Mouse (Mus musculus): ENCODE data around the gene Sash1.

Sash1 gene

DNA sequence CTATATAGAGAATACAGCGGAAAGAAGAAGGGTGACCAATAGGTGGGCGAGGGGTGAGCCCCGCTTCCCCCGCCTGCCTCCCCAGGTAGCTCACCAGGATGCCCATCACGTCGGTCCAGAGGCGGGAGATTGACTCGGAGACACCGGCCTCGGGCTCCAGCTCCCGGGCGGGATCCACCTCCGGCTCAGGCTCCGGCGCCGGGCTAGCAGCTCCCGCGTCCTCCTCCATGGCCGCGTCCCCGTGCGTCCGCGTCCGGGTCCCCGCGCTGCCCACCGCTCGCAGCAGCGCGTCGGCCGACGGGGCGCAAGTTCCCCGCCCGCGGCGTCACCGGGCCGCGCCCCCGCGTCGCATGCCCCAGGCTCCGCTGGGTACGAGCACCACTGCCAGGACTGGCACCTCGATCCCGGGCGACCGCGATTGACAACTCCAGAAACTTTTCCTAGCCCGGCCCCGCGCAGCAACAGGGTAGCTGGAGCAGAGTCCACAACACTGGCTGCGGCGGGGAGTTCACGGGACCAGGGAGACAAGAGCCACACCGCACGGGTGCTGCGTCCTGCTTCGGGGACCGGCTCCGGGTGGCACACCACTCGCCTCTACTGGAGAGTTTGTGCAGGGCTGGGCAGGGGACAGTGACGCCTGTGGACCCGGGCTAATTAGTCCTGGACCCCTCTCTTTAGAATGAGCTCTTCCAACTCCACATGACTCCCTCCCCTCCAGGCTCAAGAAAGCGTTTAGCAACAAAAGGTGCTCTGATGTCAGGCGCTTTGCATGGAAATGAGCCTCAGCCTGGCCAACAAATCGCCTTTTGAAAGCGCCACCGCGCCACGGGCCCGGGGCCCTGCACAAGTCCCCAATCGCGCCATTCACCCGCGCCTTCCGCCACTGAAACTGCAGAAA is at the start of gene Sash1:
Gene Sash1, minus strand, starts transcription at position 441 of the 898 bp plus-strand sequence.
- DNase-seq: peak; percentile 88 to 94

DNA sequence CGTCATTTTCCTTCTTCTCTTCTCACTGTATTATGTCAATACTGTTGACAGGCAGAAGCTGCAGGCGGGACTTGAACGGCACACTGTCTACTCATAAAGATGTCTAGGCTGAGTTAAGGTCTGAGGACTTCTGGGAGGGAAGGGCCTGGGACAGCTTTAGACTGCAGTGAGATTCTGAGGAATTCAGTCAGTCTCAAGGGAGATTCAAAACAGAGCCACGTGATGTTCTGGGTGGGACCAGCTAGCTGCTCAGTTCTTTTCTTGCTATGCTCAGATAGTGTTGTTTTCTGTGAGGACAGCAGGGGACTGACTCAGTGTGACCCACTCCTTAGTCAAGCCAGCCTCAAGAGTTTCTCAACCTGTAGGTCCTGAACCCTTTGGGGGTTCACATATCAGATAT is 49.7 kb upstream of the Sash1 start:
- peak; percentile 27 to 49 for DNase-seq

DNA sequence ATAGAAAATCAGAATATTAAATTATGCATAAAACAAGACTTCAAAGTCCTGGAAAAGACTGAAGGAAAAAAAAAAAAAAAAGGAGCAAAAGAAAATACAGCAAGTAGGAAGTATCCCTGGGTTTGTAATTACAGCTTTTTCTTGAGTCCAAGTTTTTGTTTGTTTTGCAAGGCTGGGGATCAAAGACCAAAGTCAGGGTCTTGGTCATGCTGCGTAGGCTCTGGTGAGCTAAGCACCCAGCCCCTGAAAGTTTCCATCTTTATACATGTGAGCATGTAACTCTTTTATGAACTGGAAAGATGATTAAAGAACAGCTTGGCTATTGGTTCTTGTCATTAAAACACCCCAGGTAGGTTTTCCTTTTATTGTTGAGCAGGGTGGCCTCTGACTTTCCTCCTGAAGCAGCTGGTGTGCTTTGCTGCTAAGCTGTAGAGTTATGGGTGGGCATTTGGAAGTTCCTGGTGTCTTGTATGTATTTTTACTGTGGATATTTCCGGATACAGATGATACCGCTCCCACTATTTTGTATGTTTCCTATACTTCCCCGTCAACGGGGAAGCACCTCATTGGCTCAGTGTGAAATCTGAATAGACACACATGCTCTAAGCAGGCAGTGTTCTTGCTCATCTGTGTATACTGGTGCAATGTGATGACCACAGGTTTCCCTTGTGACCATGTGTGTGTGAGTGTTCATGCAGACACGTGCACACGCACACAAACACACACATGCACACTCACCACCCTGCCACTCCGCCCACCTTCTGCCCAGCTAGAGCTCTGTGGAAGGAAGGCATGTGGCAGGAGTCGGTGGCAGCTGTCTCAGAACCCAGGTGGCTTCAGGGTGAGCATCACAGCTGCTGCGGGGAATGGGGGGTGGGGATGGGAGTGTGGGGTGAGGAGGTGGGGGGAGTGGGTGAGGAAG is 47.8 kb upstream of the Sash1 start:
- no peak for DNase-seq

DNA sequence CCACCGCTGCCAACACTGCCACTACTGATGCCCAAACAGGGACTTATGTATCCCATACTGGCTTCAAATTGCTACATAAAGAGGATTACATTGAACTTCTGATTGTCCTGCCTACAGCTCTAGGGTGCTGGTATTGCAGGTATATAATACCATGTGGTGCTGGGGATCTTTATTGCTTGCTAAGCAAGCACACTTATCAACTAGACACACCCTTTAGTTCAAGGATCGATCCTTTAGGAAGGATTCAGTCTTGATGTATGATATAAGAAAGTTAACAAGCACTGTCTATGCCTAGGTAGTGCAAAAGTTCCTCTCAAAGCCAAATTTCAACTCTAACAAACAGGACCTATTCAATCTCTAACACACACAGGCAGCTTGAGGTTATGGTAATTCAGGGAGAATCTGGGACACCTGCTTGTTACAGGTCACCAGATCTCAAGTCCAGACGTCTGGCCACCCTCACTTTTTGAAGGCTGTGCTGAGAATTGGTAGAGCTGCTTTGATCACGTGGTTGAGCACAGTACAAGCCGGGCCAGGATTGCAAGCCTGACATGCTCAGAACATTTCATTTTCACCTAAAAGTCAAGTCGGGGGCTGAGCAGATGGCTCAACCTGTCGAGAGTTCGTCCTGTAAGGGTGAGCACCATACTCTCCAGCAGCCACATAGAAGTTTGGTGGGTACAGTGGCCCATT is 45.8 kb upstream of the Sash1 start:
- DNase-seq: no peak

DNA sequence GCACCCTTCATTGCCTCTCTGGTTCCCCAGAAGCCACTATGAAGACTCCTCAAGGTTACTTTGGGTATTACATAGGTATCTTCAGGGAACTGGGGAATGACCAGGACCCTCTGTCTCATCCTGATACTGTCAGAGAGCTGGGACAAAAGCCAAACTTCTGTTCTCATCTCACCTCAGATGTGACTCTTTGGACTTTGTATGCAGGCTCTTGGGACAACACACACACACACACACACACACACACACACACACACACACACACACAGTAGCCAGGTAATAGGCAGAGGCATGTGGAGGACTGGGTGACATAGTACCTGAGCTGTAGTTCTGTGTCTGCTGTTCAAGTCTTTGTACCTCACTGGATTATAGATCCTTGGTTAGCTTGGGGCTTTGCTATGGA is 44.8 kb upstream of the Sash1 start:
- no peak for DNase-seq

DNA sequence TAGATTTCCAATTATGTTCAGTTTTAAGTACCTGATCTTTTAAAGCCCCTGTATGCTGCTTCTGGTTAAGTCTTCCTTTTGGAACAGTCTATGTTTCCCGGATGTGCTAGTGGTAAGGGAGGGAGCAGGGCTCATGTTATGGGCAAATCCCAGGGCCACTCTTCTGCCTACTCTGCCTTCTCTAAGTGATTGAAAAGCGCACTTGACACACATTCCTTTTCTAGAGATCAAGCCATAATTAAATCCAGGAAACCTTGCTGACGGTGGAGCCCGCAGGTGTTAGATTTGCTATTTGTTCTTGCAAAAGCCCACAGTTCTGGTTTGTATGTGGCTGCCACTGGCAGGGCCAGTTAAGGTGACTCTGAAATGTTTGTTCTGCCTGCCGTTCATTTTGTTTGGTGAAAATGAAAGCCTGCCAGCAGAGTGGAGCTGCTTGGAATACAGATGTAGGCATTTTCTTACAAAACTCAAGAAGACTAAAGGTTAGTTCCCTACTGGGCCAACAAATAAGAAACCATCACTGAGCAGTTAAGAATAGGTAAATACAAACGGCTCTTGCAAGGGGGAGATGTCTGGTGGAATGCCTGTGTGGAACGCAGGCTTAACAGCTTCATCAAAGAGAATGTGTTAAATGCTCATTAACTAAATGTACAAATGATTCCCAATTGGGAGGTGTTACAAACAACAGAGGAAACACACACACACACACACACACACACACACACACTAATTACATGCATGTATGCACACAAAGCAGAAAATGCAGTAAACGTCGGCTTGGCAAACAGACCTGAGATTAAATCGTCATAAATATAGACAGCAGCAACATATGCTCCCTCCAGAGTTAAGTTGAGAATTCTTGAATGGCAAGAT is 43.1 kb upstream of the Sash1 start:
- no peak for DNase-seq

DNA sequence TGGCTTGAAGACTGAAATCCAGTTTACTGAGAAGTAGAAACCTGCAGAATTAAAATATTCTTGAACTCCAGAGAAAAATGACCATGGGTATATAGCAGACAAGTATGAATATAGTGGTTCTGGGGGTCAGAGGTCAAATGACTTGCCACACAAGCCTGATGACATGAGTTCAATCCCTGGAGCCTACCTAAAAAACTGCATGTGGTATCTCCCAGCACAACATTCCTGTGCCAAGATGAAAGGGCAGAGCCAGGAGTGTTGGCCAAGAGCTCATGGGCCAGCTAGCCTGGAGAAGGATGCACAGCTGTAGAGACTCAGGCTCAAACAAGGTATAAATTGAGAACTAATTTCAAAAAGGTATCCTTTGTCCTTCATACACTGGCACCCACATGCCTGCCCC is 42.4 kb upstream of the Sash1 start:
- DNase-seq: no peak

DNA sequence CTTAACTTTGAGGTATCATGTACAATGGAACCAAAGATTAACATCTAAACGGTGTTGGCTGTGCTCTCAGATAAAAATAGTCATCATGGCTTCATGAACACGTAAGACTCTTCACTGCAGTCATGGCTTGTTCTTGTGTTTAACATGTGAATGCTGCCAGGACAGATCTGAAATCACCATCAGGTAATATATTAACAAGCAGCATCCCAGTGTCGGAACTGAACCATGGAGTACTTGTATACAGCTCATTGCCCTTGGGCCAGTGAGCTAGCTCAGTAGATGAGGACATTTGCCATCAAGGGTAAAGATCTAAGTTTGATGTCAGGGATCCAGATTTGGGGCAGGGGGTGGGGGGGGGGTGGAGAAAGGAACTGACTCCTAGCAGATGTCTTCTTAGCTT is 41.0 kb upstream of the Sash1 start:
- DNase-seq: no peak

DNA sequence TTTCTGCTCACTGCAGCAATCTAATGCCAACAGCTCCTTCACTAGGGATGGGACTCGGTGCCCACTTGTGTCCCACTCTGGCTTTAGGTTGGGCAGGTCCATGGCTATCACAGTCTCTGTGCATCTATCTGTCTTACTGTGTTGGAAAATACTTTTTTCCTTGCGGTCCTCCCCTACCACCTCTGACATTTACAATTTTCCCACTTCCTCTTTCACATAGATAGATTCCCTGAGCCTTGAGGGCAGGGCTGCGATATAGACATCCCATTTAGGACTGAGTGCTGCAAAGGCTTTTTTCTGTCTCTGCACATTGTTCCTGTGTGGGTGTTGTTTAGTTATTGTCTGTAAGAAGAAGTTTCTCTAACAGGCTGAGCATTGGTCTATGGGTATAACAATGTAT is 40.4 kb upstream of the Sash1 start:
- DNase-seq: no peak

DNA sequence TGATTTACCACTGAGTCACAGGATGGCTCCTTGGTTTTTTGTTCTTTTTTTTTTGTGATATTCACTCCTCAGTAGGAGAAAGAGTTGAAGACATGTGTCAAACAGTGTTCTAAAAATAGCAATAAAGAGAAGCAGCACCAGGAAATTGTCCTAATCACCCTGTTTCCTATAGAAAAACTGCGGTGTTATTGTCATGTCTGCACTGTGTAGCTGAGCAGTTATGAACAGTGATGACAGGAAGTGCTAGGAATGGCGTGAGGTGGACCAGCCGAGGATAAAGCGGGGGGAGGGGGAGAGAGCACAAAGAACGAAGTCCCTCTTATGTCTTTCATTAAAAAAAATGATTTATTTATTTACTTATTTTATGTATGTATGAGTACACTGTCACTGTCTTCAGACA is 39.4 kb upstream of the Sash1 start:
- no peak for DNase-seq

DNA sequence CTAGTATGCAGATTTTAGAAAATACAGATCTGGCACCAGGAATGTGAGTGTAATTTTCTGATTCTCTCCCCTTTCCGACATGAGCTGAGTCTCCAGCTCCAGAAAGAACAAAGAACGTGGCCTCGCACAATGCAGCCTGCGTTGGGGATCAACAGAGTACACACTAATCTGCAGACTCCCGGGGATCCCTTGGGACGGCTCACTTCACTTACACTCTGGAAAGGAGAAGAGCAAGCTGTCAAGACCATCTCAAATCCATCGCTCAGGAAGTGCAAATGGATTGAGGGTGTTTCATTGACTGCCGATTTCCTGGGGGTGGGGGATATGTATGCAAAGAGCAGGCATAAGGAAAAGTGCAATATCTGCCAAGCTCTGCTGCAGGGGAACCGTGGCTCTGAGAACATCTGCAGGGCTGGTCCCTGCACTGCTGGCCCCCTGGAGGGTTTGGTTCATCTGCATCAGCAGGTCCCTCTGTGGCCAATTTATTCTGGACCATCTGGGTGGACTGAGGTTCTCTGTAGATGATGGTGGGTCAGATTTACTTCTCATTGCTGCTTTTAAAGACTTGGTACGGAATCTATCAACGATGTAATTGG is 35.3 kb upstream of the Sash1 start:
- DNase-seq: no peak

DNA sequence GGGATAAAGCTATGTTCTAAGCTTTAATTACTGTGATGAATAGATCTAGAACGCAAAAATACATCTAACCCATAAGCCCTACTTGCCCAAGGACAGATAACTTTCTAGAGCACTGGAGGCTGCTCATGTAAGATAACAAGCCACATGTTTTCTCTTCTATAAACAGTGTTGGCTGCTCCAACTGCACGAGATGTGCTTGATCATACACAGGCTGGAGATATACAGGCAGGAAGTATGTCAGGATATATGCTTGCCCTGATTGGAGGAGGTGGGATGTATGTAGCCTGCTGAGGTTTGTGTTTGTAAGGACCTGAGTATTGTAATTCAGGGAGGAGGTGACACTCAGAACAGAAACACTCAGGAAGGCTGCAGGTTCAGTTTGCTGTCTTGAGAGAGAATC is 31.9 kb upstream of the Sash1 start:
- no peak for DNase-seq

DNA sequence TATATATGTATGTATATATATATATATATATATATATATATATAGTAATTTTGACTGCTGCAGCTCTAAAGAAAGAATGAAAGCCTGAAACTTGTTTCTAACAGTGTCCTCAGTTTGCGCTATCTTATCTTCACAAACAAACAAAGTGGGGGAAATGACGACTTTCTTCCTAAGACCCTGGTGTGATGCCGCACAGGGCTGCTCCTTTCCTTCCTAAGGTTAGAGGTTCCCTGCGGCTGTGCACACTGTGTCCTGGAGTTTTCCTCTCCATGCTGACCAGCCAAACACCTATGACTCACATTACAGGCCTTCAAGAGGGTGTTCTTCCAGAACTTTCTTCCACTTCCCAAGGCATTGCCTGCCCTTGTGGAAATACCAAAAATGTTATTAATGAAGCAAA is 31.5 kb upstream of the Sash1 start:
- DNase-seq: no peak

DNA sequence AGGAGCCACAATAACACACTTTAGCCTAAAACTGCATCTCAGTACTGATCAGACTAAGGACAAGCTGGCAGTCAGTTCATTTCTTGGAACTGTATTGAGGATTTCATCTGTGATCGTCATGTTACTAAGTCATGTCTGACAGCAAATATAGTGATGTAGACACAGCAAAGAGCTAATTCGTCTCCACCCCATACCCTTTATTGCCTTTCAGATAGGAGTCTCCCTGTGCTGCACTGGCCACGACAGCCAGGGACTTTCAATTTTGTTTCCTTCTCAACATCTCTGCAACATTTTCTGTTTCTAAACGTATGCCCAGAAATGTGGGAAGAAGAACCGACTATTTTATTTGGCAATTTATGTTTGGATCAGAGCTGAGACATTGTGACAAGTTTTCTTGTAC is 29.9 kb upstream of the Sash1 start:
- no peak for DNase-seq

DNA sequence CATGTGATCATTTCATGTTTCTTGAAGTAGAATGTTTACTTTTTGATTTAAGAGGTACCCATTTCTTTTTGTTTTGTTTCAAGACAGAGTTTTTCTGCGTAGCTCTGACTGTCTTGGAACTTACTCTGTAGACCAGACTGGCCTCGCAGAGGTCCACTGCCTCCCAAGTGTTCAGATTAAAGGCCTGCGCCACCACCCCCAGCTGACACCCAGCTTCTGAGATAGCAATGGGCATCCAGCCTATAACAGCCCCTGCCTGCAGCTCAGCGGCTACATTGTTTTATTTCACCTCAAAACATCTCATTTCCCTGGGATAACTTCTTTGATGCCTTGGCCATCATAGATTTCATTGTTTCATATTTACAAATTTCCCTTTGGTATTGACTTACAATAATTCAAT is 28.0 kb upstream of the Sash1 start:
- no peak for DNase-seq

DNA sequence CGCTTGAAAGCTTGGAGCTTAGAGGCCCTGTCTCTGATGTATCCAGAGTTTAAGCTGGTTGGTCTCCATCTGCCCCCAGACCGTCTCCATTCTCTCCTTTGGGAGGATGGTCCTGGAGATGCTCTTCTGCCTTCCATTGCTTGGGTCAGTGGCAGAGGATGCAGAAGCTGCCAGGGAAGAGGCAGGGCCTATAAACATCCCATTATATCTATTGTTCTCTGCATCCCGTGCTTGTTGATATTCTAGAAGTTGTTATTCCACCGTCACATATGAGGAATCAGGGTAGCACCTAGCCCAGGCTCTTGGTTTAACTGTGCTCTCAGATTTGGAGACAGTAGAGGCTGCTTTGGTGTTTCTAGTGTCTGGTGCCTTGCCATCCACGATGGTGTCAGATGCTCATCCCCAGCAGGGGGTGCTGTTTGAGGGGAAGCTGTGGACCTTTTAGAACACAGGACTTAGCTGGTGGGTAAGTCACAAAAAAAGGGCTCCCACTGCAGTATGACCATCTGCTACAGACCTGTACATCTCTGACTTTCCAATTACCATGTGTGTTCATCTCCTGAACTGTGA is 26.9 kb upstream of the Sash1 start:
- peak; percentile 36 to 45 for DNase-seq

DNA sequence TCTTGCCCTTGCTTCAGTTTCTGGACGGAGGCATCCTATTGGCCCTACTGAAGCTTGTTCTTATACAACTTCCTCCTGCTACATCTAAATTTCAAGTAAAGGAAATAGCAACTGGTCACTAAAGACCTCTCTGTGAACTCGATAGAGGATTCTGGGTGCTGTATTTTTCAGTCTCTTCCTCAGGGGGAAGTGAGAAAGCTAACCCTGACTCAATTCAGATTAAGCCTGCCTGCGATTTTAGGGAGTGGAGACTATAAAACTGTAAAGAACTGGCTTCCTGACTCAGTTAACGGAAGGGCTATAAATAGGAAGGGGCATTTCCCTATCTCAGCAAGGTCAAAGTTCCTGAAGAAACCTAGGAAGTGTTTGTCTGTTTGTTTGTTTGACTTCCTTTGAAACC is 26.3 kb upstream of the Sash1 start:
- DNase-seq: no peak

DNA sequence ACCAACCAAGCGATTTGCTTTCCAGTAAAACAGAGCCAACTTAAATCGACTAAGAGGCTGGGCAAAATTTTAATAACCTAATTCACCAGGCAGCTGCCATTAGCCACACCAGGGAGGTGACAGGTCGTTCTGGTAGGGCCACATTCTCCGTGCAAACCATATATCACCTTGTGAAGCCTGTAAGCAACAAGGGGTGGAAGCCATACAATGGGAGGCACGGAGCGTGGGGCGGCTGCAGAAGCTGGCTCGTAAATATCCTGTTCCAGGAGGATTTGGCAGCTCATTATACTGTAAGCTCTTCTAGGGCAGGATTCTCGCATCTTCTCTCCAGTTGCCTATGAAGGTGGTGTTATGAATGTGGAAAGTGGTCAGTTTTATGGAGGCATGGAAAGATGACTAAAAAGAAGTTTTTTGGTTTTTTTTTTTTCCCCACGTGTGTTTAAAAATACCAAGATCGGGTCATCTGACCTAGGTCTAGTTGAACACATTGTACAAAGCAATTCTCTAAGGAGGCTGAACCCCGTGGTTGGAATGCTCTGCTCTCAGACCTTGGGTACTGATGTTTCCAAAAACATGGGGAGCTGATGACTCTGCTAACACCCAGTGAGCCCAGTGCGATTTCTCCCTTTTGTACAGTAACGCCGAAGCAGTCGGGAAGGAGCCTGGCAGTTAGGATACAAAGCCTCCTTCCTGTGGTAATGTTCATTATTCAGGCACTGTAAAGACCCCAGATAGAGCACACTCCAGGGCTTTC is 24.5 kb upstream of the Sash1 start:
- DNase-seq: peak in 1 of 2 experiments; percentile 25

DNA sequence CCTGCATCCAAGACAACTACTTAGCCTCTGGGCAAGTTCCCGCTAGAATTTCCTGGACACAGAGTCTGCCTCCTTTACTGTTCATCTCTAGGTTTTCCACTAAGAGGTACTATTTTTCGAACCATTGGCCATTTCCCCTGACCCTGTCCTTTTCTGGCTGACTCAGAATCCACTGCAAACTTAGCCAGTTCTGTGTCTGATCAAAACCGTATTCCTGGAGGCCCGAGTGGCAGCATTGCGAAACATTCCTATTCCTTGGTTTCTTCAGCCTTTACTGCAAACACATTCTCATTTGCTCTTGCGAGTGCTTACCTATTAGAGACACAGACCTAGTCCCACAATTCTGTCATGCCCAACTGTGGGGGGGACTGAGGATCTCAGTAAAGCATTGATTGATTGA is 17.2 kb upstream of the Sash1 start:
- DNase-seq: no peak

DNA sequence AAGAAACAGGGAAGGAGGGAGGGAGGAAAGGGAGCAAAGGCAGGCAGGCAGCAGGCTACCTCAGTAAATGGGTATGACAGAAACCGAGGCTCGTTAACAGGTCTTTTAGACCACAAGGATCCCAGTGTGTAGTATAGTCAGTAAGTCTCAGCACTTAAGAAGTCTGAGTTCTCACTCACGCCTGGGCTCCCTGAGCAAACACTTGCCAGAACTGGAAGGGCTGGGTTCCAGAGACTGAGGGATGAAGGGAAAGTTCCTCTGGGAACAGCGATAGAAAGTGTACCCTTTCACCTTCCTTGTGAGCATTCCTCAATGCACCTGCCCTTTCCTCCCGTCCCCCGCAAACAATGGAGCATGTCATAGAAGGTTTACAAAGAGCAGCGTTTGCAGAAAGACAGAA is 16.5 kb upstream of the Sash1 start:
- DNase-seq: no peak
